Mouse (Mus musculus) cerebral cortex, adult 2 months (tissue): ENCODE measurements around the gene Dtnbp1.

ENCODE experiments used
- WGBS: fragments of 180-500 bp; shearing (Covaris S2); methylation state at CpG from one replicate; pipeline ENCODE4 v1.1.7; 2018; 5-methylcytosine and 5-hydroxymethylcytosine counted together

Dtnbp1 gene

DNA sequence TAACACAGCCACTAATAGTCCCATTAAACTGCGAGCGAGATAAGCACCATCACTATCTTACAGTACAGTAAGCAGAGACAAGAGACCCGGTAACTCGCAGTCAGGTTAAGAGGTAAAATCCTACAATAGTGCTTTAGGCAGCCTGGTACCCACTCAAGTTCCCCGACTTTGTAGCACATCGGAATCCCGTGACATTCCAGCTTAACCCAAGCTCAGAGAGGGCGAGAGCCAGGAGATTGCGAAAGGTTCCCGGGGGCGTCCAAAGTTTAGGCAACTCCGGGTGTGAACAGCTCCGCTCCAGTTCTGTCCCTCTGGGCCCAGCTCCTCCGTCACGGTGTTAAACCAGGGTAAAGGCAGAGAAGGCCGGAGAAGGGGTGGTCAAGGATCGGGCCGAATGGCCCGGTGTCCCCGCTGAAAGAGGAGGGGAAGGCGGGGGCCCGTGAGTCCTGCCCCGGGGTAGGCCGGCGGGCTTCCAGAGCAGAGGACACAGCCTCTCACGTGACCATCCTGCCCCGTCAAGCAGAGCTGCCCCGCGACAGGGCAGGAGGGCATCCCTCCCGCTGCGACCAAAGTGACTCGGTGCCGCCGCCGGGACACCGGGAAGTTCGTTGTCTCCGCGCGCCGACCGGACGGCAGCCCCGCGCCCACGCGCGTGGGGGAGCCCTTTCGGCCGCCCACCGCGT, 578 bp downstream of the Dtnbp1 start:
- WGBS: under 1% methylated on average over 52 of the region's 52 CpGs

GRCm38 (mm10) chr13:45000836-45001227, 1.1 kb downstream of the Dtnbp1 start:
- 15% methylated on average over 7 of the region's 7 CpGs for WGBS

DNA sequence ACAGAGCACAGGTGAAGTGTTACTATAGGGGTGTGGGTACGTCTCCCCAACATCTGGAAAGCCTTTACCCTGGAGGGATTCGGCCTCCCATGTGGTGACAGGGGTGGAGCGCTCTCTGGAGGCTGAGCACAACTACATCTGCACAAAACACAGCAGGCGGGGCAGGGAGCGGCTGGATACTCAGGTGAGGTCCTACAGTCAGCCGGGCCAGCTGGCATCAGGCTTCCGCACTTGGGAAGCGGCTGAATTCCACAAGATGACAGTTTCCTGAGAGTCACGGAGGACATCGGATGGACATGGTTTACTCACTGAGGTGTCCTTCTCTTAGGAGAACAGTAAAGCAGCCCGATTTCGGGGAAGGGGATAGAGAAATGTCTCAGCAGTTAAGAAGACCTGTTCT, 2.7 kb downstream of the Dtnbp1 start:
- WGBS: 97% methylated on average over 12 of the region's 12 CpGs

DNA sequence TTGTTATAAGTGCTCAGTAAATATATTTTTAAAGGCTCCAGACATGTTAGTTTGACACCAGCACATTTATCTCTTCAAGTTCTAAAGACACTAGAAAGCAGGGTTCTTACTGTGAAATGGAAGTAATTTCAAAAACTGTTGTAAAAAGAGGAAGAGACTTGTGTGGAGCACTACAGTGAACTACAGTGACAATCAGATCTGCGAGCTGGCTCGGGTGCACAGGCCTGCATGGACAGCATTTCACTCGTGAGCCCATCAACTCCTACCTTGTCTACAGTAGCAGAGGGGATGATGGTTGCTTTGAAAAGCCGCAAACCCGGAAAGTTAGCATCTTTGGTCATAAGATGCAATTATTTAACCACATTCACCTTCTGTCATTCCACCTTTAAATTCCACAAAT, 5.6 kb downstream of the Dtnbp1 start:
- 89% methylated on average over 5 of the region's 5 CpGs for WGBS

DNA sequence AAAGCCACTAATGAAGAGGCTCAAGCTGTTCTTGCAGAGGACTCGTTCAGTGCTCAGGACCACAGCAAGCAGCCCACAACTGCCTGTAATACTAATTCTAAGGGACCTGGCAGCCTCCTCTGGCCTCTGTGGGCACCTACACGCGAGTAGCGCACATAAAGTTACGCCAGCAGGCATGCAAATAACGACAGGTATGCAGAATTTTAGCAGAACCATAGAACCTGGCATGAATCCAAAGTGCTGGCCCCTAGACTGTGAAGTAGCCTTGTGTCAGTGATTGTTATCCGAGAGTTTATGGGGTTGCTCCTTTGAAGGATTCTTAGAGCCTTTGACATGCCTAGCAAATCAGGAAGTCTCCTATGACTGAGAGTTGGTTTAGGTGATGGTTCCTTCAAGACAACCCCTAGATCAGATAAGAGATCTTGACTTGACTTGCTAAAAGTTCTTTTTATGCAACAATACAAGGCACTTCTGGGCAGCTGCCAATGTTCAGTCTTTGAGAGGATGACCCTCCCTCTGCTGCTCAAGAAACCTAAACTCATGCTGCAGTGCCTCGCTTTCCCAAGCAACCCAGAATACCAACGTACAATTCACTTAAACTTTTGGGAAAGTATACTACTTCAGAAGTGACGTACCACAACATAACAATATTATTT, 9.3 kb downstream of the Dtnbp1 start:
- 89% methylated on average over 10 of the region's 10 CpGs for WGBS

- WGBS: 72% methylated on average over 4 of the region's 4 CpGs
Observed at GRCm38 (mm10) chr13:44991936-44992335, 10.0 kb downstream of the Dtnbp1 start.

GRCm38 (mm10) chr13:44990073-44990682, 11.8 kb downstream of the Dtnbp1 start:
- 95% methylated on average over 7 of the region's 7 CpGs for WGBS

DNA sequence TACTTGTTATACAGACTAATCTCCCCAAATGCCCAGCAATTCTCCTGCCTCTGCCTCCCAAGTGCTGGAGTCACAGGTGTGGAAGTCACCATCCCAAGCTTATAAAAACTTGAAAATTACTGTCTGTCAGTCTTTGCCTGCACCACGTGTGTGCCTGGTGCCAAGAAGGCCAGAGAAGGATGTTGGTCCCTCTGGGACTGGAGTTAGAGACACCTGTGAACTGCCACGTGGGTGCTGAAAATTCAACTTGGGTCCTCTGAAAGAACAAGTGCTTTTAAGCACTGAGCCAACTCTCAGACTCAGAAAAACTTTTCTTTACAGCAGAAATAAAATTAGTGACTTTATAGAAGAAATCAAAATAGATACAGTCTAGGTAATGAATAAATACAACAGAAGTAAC, 15.6 kb downstream of the Dtnbp1 start:
- 78% methylated on average over 2 of the region's 2 CpGs for WGBS

- 83% methylated on average over 2 of the region's 2 CpGs for WGBS
Observed at GRCm38 (mm10) chr13:44985321-44985720, 16.6 kb downstream of the Dtnbp1 start.

DNA sequence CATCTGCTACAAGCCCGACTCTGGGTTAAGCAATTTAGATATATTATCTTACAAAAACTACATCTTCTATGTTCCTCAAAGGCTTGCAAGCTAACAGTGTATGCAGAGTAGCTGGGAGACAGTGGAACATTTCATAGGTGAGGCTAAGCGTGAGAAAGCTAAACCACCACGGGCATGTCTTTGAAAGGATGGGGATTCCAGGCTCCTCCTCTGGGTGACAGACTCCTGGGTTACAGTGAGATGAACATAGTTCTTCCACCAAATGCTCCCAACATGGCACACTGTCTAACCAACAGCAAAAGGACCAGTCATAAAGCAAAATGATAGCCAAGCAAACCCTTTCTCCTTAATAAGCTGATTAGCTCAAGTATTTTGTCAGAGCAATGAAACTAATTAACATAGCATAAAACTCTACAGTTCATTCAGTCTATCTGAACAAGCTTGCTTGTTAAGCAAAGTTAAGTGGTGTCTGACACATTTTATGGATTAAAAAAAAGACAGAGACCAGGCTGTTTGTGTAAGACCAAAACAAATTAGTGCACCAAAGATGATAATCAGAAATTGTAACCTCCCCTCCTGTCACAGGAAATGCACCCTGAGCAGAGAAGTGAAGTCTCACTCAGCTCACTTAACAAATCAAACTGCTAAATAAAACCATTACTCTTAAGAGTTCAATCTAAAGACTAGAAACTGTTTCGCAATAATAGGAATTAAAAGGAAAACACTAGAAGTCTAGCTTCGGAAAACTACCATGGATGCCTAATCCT, 18.1 kb downstream of the Dtnbp1 start:
- WGBS: 87% methylated on average over 5 of the region's 5 CpGs

DNA sequence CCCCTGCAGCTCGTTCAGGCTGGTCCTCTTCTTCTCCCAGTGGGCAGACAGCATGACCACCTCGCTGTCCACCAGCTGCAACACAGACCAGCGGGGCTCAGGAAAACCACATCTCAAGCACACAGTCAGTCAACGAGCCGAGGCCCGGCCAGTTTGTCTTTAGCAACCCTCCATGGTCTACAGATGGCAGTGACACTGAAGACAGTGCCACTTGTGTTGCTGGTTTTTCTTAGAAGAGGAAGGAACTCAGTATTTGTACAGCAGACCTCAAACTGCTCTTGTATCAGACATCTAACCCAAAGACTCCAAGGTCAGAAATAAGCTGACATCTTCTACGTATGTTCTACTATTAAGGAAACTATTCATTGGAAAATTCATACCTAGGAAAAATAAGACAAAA, 19.1 kb downstream of the Dtnbp1 start:
- 86% methylated on average over 7 of the region's 7 CpGs for WGBS

DNA sequence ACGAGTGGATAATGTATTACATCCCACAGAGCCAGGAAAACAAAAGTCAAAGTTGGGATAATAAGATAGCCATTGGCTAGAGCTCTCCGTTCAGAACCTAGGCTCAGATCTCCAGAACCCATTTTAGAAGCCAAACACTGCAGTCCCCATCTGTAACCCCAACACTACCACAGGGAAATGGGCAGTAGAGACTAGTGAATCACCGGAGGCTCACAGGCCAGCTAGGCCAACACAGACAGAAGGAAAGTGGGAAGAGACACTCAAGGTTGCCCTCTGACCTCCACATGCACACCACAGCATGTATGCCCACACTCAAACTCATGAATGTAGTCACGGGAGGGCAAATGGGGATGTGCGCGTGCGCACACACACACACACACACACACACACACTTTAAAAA, 22.5 kb downstream of the Dtnbp1 start:
- 93% methylated on average over 7 of the region's 7 CpGs for WGBS

DNA sequence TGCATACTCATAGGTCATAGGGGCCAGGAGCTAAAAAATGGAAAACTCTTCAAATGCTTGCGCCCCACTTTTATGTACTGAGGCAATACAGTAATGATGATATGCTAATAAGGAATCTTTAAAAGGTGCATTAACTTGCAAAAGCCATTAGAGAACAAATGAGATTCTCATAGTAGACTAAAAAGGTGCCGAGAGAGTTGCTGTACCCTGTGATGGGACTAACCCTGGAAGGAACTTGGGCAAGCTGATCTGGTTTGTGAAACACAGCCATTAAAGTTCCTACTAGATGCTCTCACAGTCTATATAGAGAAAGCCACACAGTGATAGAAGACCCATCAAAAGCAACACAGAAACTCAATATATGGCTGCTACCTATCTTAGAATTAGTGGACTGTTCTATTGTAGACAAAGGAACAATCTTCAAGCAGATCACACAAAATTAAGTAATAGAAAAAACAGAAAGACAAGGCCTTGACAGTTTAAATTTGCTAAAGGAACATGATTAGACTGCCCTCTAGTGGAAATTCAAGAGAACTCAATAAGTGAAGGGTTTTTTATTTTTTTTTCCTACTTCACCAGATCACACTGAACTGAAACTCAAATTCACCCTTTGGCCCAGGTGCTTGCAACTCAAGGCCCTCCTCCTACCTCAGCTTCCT, 24.3 kb downstream of the Dtnbp1 start:
- WGBS: 49% methylated on average over 2 of the region's 2 CpGs

DNA sequence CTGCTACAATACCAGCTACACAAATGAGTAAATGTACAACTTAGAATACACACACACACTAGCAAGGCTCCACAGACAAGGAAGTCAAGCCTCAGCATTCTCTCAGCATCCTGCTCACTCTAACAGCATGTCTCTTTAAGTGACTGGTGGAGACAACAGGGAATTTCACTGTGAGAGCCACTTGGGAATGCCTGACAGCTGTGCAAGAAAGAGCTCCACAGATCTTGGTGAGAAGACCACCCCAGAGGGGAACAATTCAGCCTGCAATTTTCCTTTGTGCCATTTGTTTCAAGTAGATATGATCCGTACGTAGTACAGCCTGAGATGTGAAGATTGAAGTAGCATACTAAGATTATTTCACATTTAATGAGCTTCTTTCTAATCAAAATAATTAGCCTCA, 24.9 kb downstream of the Dtnbp1 start:
- 77% methylated on average over 2 of the region's 2 CpGs for WGBS

DNA sequence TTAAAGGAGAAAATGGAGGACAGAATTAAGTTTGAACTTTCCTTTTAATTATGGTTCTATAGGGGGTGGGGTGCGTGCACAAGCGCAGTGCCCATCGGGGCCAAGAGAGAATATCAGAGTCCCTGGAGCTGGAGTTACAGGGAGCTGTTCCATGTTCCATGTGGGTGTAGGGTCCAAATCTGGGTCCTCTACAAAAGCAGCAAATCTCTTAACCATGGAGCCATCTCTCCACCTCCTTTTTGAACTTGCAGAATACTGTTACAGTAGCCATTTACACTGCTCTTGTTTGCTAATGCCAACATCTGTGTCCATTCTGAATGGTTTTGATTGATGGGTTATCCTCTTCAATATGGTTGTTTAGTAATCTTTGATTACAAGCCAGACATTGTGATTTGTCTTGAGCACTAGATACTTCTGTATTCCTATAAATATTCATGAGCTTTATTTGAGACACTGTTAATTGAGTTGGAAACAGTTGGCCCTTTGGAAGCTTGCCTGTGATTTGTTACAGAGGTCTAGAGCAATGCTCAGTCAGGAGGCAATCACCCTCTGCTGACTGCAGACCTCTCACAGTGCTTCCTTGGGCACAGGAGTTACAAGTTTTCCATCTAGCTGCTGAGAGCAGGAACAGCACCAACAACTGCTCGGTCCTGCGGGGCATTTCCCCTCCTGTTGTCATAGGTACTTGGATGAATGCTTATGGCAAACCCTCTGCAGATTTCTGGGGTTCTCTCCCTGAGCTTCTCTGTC, 41.2 kb downstream of the Dtnbp1 start:
- 59% methylated on average over 5 of the region's 5 CpGs for WGBS

DNA sequence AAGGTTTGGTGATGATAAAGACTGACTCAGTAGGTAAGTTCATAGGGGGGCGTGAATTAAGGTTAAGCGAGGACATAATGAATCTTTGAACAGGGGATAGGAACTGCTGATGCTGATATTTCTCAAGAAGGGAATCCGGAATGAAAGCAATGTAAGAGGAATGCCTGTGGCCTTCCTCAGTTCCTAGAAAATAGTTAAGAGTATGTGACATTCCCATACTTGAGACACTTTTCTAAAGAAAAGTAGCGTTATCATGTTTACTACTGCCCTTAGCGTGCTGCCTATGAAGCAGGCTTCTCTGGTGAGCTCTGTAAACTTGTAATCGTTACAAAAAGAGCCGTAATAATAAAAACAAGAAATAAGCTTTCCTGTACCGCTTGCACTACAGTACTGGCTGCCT, 44.9 kb downstream of the Dtnbp1 start:
- WGBS: 89% methylated on average over 8 of the region's 8 CpGs

GRCm38 (mm10) chr13:44955781-44956180, 46.2 kb downstream of the Dtnbp1 start:
- 95% methylated on average over 6 of the region's 6 CpGs for WGBS

- 73% methylated on average over 1 of the region's 1 CpGs for WGBS
Observed at GRCm38 (mm10) chr13:44954232-44954568, 47.7 kb downstream of the Dtnbp1 start.

- WGBS: 91% methylated on average over 8 of the region's 8 CpGs
Observed at GRCm38 (mm10) chr13:44953546-44954231, 48.3 kb downstream of the Dtnbp1 start.

DNA sequence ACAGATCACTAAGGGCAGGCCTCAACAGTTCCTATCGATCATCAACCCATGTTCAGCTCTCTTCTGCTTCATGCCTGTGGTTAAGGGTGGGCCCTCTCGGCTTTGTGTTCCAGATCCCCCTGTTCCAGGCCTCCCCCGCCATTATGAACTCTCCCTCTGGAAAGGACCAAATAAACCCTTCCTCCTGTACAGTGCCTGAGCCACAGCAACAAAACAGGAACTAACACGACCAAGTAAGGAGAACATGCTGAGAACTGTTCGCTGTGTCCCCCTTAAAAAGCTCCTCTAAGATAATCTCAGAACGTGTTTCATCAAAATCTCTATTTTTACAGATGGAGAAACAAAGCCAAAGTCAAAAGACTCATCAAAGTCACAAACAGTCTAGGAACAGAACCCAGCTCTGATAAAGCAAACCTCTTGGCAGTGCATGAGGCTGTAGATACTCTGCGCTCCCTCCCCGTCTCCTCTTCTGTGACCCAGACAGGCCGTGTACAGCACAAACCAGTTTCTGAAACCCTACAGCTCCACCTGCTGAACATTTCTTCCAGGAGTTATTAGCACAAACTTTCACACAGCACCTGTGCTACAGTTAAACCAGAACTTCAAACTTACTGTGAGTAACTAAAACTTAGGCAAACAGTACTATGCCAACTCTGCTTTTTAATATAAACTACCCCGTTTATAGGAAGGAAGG, 49.4 kb downstream of the Dtnbp1 start:
- WGBS: 70% methylated on average over 10 of the region's 10 CpGs
